Mouse (Mus musculus): ENCODE measurements at regions not wholly inside any gene's neighbourhood (a gene's known extent, or its start where the extent isn't known, plus 50 kb on each side); places are given as distances from the start of the nearest gene placed in this dataset.

- TF ChIP-seq POLR2A (IDR thresholded peaks at IDR 0.05; ENCODE audit: low read depth, low read length) = no peak
- no peak for TF ChIP-seq CTCF (IDR thresholded peaks at IDR 0.05; ENCODE audit: borderline replicate concordance, insufficient read depth, low read length)
Measured at GRCm38 (mm10) chr9:94267243-94267642, 270.6 kb downstream of the 1190002N15Rik start.

Data from embryonic fibroblast, embryonic 13.5 days (primary cell).